Mouse (Mus musculus): ENCODE data around the gene Il16. TPM values are rescaled to one million over a fixed set of nuclear protein-coding genes. Genes with fewer than 3 reads are reported as not detected.

Gene Il16
- total RNA-seq, 1 experiment from 2014 or later, result 5.7 TPM

DNA sequence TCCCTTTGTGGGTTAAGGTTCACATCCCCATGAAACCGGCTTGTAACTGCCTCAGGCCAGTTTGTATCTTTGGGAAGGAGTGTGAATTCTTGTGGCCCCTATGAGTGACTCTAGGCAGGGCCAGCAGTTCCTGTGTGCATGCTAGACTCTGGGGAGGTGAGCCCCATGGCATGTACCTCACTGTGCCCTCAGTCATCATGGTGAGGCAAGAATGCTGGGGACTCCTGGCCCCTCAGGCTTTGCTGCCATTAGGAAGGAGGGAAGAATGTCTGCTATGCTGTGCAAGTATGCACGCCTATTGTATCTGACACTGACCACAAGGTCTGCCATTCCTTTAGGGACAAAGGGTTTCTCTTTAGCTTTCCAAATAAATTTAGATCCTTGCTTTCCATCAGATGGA lies 104.4 kb downstream of the Il16 start:
- no peak for DNase-seq

GRCm38 (mm10) chr7:83640581-83640980 lies 104.9 kb downstream of the Il16 start:
- no peak for DNase-seq

DNA sequence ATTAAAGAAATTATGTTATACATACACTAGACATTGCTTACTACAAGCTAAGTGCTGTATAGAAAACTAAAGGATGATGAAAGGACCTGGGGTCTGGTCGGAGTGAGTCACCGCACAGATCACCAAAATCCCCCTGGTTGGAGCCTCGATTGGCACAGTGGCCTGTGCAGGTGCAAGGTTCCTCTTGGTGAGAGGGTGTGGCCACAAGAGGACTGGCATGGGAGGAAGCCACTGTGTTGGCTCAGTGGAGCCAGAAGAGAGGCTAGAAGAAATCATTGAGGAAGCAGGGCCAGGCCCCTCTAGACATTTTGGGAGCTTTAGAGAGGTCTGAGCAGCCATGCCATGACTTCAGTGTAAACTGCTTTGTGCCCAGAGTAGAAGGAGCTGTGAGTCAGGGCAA lies 106.4 kb downstream of the Il16 start:
- DNase-seq, result no peak

GRCm38 (mm10) chr7:83637781-83638583 lies 107.5 kb downstream of the Il16 start:
- DNase-seq, result no peak

DNA sequence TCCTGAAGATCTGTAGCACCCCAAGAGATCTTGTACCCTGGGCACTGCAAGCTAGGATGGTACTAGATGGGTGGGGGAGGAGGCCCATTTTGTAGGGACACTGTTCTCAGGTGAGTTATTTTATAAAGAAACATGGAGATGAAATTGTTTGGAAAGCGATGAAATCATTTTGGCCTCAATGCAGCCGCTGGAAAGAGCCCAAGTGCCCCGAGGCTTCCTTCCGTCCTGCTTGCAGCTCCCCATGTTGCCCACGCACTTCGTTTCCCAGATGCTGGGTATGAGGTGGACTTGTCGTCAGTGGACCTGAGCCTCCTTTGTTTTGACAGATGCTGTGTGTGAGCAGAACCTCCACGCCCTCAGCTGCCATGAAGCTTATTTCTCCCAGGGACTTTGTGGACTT lies 109.1 kb downstream of the Il16 start:
- DNase-seq, result no peak

DNA sequence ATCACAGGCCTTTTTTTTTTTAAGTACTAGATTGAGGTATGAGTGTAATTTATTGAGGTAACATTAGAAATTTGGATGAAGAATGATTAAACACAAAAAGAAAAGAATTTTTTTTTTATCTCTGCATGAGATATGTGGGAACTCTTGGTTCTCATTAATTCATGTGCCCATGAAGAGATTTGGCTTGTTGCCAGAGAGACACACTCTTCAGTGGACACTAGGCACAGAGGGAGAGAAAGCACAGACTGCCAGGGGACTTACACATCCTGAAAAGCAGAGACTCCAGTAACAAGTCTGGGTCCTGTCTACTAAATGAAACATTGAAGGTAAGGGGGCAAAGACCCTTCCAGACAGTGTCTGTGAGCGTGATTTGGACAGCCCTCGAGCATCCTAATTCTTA lies 109.8 kb downstream of the Il16 start:
- DNase-seq, result no peak

GRCm38 (mm10) chr7:83633856-83634255 lies 111.7 kb downstream of the Il16 start:
- no peak for DNase-seq

- no peak for DNase-seq
Observed at GRCm38 (mm10) chr7:83632682-83633120, 112.8 kb downstream of the Il16 start.

DNA sequence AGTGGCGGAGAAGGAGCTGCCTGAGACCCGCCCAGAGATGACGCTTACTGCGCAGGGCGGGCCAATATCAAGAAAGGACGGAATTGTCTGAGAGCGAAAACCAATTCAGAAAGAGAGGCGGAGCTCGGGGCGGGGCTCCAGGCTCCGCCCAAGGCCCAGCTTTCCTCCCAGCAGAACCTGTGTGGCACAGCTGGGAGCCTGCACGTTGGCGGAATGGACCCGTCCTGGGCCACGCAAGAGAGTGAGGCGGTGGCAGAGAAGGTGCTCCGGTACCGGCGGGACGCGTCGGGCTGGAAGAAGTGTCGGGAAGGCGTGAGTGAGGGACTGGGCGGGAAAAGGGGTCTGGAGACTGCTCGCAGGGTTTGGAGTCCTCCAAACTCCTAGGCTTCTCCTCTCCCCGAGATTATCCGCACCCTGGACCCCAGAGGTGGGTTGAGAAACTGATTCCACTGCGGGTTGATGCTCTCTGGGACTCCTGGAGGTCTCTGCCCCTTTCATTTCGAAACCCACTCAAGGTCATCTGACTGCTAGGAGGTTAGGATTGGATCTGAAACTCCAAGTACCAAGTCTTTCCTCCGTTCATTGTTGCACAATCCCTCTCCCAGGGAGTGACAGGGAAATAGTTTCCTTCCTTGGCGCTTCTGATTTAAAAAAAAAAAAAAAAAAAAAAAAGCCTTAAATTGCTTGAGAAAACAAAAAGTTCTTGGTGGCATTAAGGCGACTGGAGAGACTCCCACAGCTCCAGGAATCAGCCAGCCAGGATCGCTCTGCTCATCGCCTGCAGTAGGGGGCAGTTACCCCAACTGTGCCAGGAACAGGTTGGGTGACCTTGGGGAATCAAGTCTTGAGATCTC lies 113.5 kb downstream of the Il16 start, which contains the start of gene Stard5:
Gene Stard5, plus strand, starts transcription at position 132 of the 854 bp plus-strand sequence.
- peak; percentile 95 for DNase-seq

- DNase-seq, result no peak
Observed at GRCm38 (mm10) chr7:83631073-83631827, 114.3 kb downstream of the Il16 start.

DNA sequence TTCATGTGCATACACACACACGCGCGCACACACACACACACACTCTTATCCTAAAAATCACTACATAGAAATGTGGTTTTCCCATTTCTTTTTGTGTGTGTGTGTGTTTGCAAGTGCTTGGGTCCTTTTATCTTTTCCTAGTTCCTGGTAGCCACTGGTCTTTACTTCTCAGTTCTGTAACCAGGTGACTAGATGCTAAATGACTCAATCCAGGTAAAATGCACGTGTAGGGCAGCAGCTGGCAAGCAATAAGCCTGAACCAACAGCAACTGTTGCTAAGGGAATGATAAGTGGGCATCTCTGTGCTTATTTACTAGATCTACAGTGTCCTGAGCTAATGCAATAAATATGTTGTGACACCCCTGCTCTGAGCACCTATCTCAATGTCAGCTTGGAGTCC lies 118.2 kb downstream of the Il16 start:
- no peak for DNase-seq

GRCm38 (mm10) chr7:83626557-83627257 lies 118.8 kb downstream of the Il16 start:
- DNase-seq, result no peak

GRCm38 (mm10) chr7:83624065-83624464 lies 121.5 kb downstream of the Il16 start:
- DNase-seq, result peak; percentile 47

DNA sequence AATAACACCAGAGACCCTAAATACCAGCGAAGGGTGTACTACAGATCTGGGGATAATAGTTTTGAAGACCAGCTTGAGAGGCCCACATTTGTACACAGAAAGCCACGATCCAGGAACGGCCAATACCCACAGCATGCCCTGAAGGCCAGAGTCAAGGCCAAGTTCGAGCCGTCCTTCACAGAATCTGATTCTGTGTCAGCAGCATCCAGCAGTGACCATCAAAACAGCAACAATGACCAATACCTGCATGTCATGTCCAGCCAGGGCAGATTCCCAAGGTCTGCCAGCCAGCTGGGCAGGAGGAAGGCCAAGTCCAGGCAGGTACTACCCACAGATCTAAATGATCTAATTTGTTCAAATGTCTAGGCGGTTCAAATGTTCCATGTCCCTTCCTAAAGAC lies 122.9 kb downstream of the Il16 start:
- peak; percentile 64 for DNase-seq

- DNase-seq, result no peak
Observed at GRCm38 (mm10) chr7:83618709-83619108, 126.8 kb downstream of the Il16 start.

GRCm38 (mm10) chr7:83616268-83616667 lies 129.3 kb downstream of the Il16 start:
- DNase-seq, result no peak

DNA sequence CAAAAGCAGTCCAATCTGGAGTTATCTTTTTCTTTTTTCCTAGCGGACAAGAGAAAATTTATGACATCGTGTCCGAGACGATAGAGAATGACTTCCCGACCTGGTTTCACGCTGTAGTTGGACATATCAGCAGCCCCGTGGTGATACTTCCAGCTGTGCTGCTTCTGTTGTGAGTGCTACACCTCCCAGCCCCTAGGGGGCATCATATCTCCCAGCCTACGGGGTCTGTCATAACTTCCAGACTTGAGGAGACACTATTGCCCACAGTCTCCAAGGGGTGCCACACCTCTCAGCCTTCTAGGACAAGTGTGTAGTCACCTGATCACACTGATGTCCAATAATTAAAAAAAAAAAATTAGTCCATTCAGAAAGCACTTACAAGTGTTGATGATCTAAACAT lies 129.7 kb downstream of the Il16 start:
- no peak for DNase-seq

- no peak for DNase-seq
Observed at GRCm38 (mm10) chr7:83615272-83615671, 130.3 kb downstream of the Il16 start.

DNA sequence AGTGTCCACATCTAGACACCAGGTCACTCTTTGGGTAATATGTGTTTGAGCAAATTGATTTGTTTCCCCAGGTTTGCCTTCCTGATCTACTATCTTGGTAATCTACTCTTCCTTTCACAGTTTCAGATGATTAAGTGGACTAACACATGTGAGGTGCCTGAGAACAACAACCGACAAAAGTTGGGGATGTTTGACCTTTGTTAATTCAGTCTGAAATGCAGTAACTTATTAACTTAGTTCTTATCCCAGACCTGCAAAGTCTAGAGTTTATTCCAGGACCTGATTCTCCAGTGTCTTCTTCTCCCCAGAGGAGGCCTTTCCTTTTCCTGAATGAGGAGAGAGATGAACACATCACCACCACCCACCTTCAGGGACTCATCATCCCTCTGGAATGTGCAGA lies 133.6 kb downstream of the Il16 start:
- no peak for DNase-seq

- no peak for DNase-seq
Observed at GRCm38 (mm10) chr7:83609891-83610290, 135.6 kb downstream of the Il16 start.

GRCm38 (mm10) chr7:83606796-83607195 lies 138.7 kb downstream of the Il16 start:
- no peak for DNase-seq
